Mouse (Mus musculus) intestine, embryonic 14.5 days (tissue): Measurements from ENCODE around the gene H60b. TPM values are rescaled to one million over a fixed set of nuclear protein-coding genes. Genes with fewer than 3 reads are reported as not detected.
A peak's percentile ranks its signal among the peaks of the same experiment; 100 is the strongest.
"Not testable (repeated sequence)": the region's sequence is repeated elsewhere in the genome, so short reads cannot be mapped to it uniquely, and the experiment has no call there.

Experiments
- ATAC-seq: fragments of 200-750 bp; cut with Nextera tagmentation; replicated peaks from 2 replicates; pipeline ENCODE4 v1.8.0; 2017; ENCODE audit warnings: low read depth, moderate number of reproducible peaks, moderate TSS enrichment, moderate library complexity; ENCODE audit not compliant: low FRiP score, low TSS enrichment
- DNase-seq: peaks from one replicate; pipeline ENCODE4 v3.0.0-alpha.2; 2018; ENCODE audit warnings: low spot score
- H3K27ac ChIP-seq: fragments of 300-500 bp; sonication (generic); 2 replicates; pipeline ENCODE4 v1.5.1; 2014; ENCODE audit warnings: low read depth, mild to moderate bottlenecking, control low read depth
- H3K27me3 ChIP-seq: fragments of 300-500 bp; sonication (generic); replicated peaks from 2 replicates; pipeline ENCODE4 v1.6.1; 2014; ENCODE audit warnings: low read length, control low read depth; ENCODE audit not compliant: control insufficient read depth, insufficient read depth
- H3K36me3 ChIP-seq: fragments of 300-500 bp; sonication (generic); 2 replicates; pipeline ENCODE4 v1.6.1; 2014; ENCODE audit warnings: low read length, control low read depth; ENCODE audit not compliant: control insufficient read depth, insufficient read depth
- H3K4me1 ChIP-seq: fragments of 300-500 bp; sonication (generic); replicated peaks from 2 replicates; pipeline ENCODE4 v1.6.1; 2014; ENCODE audit warnings: low read length, control low read depth, mixed read lengths; ENCODE audit not compliant: control insufficient read depth, insufficient read depth
- H3K4me2 ChIP-seq: fragments of 300-500 bp; sonication (generic); 2 replicates; pipeline ENCODE4 v1.6.1; 2014; ENCODE audit warnings: low read length
- H3K4me3 ChIP-seq: fragments of 300-500 bp; sonication (generic); 2 replicates; pipeline ENCODE4 v1.5.1; 2014; ENCODE audit warnings: low read depth, low read length, control low read depth, mixed read lengths
- H3K9ac ChIP-seq: fragments of 300-500 bp; sonication (generic); 2 replicates; pipeline ENCODE4 v1.6.1; 2014; ENCODE audit warnings: mild to moderate bottlenecking, low read length
- H3K9me3 ChIP-seq: fragments of 300-500 bp; sonication (generic); 2 replicates; pipeline ENCODE4 v1.6.1; 2016; ENCODE audit warnings: low read length, control low read depth; ENCODE audit not compliant: control insufficient read depth
- WGBS: fragments of 180-500 bp; shearing (Covaris S2); extraction: QIAGEN DNeasy Blood & Tissue Kit; methylation state at CpG from one replicate; pipeline ENCODE4 v1.1.7; 2014; 5-methylcytosine and 5-hydroxymethylcytosine counted together
- polyA plus RNA-seq: library from polyadenylated mRNA; unstranded; fragments of >200 nt; fragmentation: Nextera tagmentation; extraction: Ambion mirVana; gene quantifications from 2 replicates; pipeline ENCODE4 v1.2.1, GENCODE M21; 2014

H60b gene
- polyA plus RNA-seq, 1 experiment from 2014 or later, result 0.55 TPM

- Histone ChIP-seq H3K9me3 (no peaks in the 10 kb centered on the region), H3K36me3 (no peaks in the 10 kb centered on the region), H3K4me1 (peaks cover 6% of the 10 kb centered on the region; the same call in 1 of the 2 replicates), H3K27me3 (peaks cover 51% of the 10 kb centered on the region), H3K4me2 (peak overlapping the region; percentile 96; the same call in 1 of the 2 replicates), H3K4me3 (peak overlapping the region; percentile 59), H3K27ac (no peak overlapping the region), H3K9ac (no peak overlapping the region)
- DNase-seq (peak; percentile 76), ATAC-seq (no peak)
- WGBS, result under 1% methylated on average over 27 of the region's 27 CpGs
Measured at GRCm38 (mm10) chr10:22150593-22150992, 7.8 kb upstream of the H60b start.

GRCm38 (mm10) chr10:22151056-22151862 lies 7.1 kb upstream of the H60b start:
- ATAC-seq, result not testable (repeated sequence)
- whole genome bisulfite sequencing, result under 1% methylated on average over 53 of the region's 55 CpGs

GRCm38 (mm10) chr10:22151863-22152640 lies 6.3 kb upstream of the H60b start:
- not testable (repeated sequence) for H3K4me3 ChIP-seq

More at GRCm38 (mm10) chr10:22151056-22151862, 7.1 kb upstream of the H60b start:
- H3K4me1 ChIP-seq, H3K27ac ChIP-seq, H3K9ac ChIP-seq, H3K36me3 ChIP-seq, H3K9me3 ChIP-seq: not testable (repeated sequence)
- peaks cover 57% of the 10 kb centered on the region for H3K27me3 ChIP-seq
- peak overlapping the region; percentile 11; the same call in 1 of the 2 replicates for H3K4me3 ChIP-seq
- peak; percentile 55 for DNase-seq
- 0 out of 2 replicates have a peak overlapping the region, but pooled peaks have one; percentile 96 for H3K4me2 ChIP-seq

GRCm38 (mm10) chr10:22153147-22153690 lies 5.2 kb upstream of the H60b start:
- not testable (repeated sequence) for H3K36me3 ChIP-seq, H3K9ac ChIP-seq, H3K27ac ChIP-seq, H3K9me3 ChIP-seq, ATAC-seq, H3K4me3 ChIP-seq, H3K4me1 ChIP-seq, H3K4me2 ChIP-seq
- 13% methylated on average over 6 of the region's 7 CpGs for WGBS
- peak; percentile 53 for DNase-seq
- peaks cover 77% of the 10 kb centered on the region for H3K27me3 ChIP-seq

More at GRCm38 (mm10) chr10:22151863-22152640, 6.3 kb upstream of the H60b start:
- WGBS, result 3% methylated on average over 11 of the region's 11 CpGs
- H3K27ac ChIP-seq, H3K4me2 ChIP-seq, H3K36me3 ChIP-seq, H3K9me3 ChIP-seq, ATAC-seq, H3K4me1 ChIP-seq, H3K9ac ChIP-seq: not testable (repeated sequence)
- H3K27me3 ChIP-seq, result peaks cover 65% of the 10 kb centered on the region
- peak; percentile 63 for DNase-seq

- not testable (repeated sequence) for H3K9ac ChIP-seq, ATAC-seq, H3K9me3 ChIP-seq, H3K4me1 ChIP-seq, H3K36me3 ChIP-seq, H3K27ac ChIP-seq
- DNase-seq, result peak; percentile 80
- 1% methylated on average over 38 of the region's 38 CpGs for WGBS
- Histone ChIP-seq H3K27me3 (peaks cover 86% of the 10 kb centered on the region), H3K4me3 (peak overlapping the region; percentile 29), H3K4me2 (peak overlapping the region; percentile 49)
Measured at GRCm38 (mm10) chr10:22154127-22154526, 4.3 kb upstream of the H60b start.

DNA sequence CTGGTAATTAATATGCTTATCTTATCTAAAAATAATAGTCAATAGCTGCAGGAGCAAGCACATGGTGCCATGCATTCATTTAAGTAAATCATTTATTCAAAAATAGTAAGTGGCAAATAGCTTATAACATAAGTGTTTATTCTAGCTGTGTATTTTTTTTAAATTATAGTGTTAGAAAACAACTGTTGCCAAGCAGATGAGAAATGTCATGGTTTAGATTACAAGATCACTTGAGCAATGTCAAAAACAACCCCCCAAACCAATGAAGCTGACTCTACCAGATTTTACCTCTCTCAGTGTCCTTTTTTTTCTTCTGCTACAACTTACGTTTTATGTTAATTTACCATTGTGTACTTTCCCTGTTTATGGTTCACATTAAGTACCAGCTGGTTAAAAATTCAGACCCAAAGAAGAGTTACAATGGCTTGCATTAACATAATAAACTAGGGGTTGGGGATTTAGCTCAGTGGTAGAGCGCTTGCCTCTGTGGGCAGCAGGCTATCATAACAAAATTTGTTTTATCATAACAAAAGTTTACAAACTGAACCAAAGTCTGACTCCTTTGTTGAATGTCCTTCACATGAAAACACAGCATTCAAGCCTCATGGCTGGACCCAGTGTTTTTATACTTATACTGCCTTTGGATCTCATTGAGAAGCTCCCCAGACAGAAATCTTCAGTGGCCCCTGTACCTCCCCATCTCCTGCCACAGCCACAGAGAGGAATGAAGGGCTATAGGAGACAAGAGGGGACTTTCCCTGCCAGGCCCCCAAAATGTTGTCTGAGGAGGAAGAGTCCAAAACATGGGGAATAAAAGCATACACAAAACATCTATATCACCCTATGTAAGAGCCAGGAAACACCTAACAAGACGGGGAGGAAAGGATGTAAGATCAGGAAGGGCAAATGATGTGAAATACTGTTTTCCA lies 3.3 kb upstream of the H60b start:
- Histone ChIP-seq H3K27me3 (peaks cover 92% of the 10 kb centered on the region), H3K4me2 (no peak overlapping the region), H3K36me3 (no peaks in the 10 kb centered on the region), H3K9me3 (no peaks in the 10 kb centered on the region), H3K4me1 (peaks cover under 1% of the 10 kb centered on the region; the same call in 1 of the 2 replicates), H3K27ac (no peak overlapping the region), H3K9ac (no peak overlapping the region), H3K4me3 (no peak overlapping the region)
- peak; percentile 53 for DNase-seq
- 20% methylated on average over 3 of the region's 3 CpGs for WGBS
- ATAC-seq, result no peak

GRCm38 (mm10) chr10:22159131-22159561 lies 760 bp downstream of the H60b start:
- Histone ChIP-seq H3K27me3 (peaks cover 71% of the 10 kb centered on the region), H3K9ac (no peak overlapping the region), H3K4me3 (peak overlapping the region; percentile 29; the same call in 1 of the 2 replicates), H3K36me3 (no peaks in the 10 kb centered on the region), H3K27ac (no peak overlapping the region), H3K4me1 (no peaks in the 10 kb centered on the region), H3K9me3 (no peaks in the 10 kb centered on the region), H3K4me2 (peak overlapping the region; percentile 46)
- DNase-seq (peak; percentile 69), ATAC-seq (no peak)
- WGBS, result under 1% methylated on average over 24 of the region's 24 CpGs
